Mouse (Mus musculus): ENCODE measurements around the gene Iqgap1.

DNA sequence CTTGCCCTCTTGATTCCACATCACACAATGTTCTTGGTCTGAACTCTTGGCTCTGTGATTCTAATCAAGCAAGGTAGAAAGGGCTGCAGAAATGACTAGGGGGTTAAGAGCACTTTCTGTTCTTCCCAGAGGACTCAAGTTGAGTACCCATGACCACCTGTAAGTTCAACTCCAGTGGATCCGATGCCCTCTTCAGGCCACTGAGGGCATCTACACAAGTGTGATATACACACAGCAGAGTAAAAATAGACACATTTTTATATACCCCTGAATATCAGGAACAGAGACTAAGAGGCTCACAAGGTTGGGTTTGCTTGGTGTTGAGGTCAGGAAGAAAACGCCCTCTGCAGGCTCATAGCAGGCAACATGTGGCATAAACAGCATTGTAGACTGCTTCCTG, 47.9 kb upstream of the Iqgap1 start:
- TF ChIP-seq CTCF (IDR thresholded peaks at IDR 0.05 in 2 of 3, conservative IDR thresholded peaks at IDR 0.05 in 1 of 3; ENCODE audit: control insufficient read depth in 1 of 3, insufficient read depth in 1 of 3, low read depth in 2 of 3, low read length in 3 of 3, poor library complexity in 1 of 3, severe bottlenecking in 1 of 3) (peak; percentile 13 to 30 (median 20); a peak in 2 of 6 replicates), JUND (IDR thresholded peaks at IDR 0.05; ENCODE audit: low read depth, low read length) (no peak), ELF1 (IDR thresholded peaks at IDR 0.05; ENCODE audit: low read depth, low read length) (no peak), HCFC1 (IDR thresholded peaks at IDR 0.05; ENCODE audit: low read depth, low read length) (no peak), TCF12 (IDR thresholded peaks at IDR 0.05; ENCODE audit: low read depth, low read length) (no peak), POLR2A (IDR thresholded peaks at IDR 0.05; ENCODE audit: control insufficient read depth in 1 of 2, insufficient read depth in 1 of 2, low read depth in 1 of 2, low read length in 2 of 2, poor library complexity in 1 of 2) (no peak), EP300 (IDR thresholded peaks at IDR 0.05; ENCODE audit: low read depth in 1 of 2, low read length in 2 of 2) (no peak), TAL1 (IDR thresholded peaks at IDR 0.05; ENCODE audit: low read length) (no peak), TBP (IDR thresholded peaks at IDR 0.05; ENCODE audit: low read depth, low read length) (no peak)

Measured in MEL (cell line).